Mouse (Mus musculus): ENCODE results near the gene Lrwd1.
"Not testable (repeated sequence)": the region's sequence is repeated elsewhere in the genome, so short reads cannot be mapped to it uniquely, and the experiment has no call there.

The Lrwd1 gene

GRCm38 (mm10) chr5:136147704-136148103, 11.8 kb upstream of the Lrwd1 start:
- DNase-seq (ENCODE audit: low read depth, low spot score), result no peak

- DNase-seq (ENCODE audit: low read depth, low spot score), result no peak
Observed at GRCm38 (mm10) chr5:136146936-136147335, 11.1 kb upstream of the Lrwd1 start.

GRCm38 (mm10) chr5:136144606-136145430, 8.9 kb upstream of the Lrwd1 start:
- no peak for DNase-seq (ENCODE audit: low read depth, low spot score)

GRCm38 (mm10) chr5:136143161-136143755, 7.4 kb upstream of the Lrwd1 start:
- DNase-seq (ENCODE audit: low read depth, low spot score), result peak; percentile 6

GRCm38 (mm10) chr5:136142746-136143145, 6.9 kb upstream of the Lrwd1 start:
- no peak for DNase-seq (ENCODE audit: low read depth, low spot score)

- DNase-seq (ENCODE audit: low read depth, low spot score), result no peak
Observed at GRCm38 (mm10) chr5:136140057-136140482, 4.2 kb upstream of the Lrwd1 start.

GRCm38 (mm10) chr5:136139393-136139792, 3.5 kb upstream of the Lrwd1 start:
- DNase-seq (ENCODE audit: low read depth, low spot score), result no peak

GRCm38 (mm10) chr5:136137658-136138274, 1.9 kb upstream of the Lrwd1 start:
- DNase-seq (ENCODE audit: low read depth, low spot score), result peak; percentile 43

GRCm38 (mm10) chr5:136136292-136136990, 567 bp upstream of the Lrwd1 start:
- DNase-seq (ENCODE audit: low read depth, low spot score), result no peak

- DNase-seq (ENCODE audit: low read depth, low spot score), result no peak
Observed at GRCm38 (mm10) chr5:136122165-136122564, 13.7 kb downstream of the Lrwd1 start.

GRCm38 (mm10) chr5:136116784-136117112, 19.1 kb downstream of the Lrwd1 start:
- DNase-seq (ENCODE audit: low read depth, low spot score), result no peak

GRCm38 (mm10) chr5:136115891-136116783, 19.7 kb downstream of the Lrwd1 start, which contains the start of gene Polr2j:
Gene Polr2j, plus strand, starts transcription at chr5:136116631.
- DNase-seq (ENCODE audit: low read depth, low spot score), result peak; percentile 96

- DNase-seq (ENCODE audit: low read depth, low spot score), result not testable (repeated sequence)
Observed at GRCm38 (mm10) chr5:136113546-136113945, 22.3 kb downstream of the Lrwd1 start.

GRCm38 (mm10) chr5:136109042-136109441, 26.8 kb downstream of the Lrwd1 start:
- DNase-seq (ENCODE audit: low read depth, low spot score), result no peak

- DNase-seq (ENCODE audit: low read depth, low spot score), result no peak
Observed at GRCm38 (mm10) chr5:136108486-136108885, 27.4 kb downstream of the Lrwd1 start.

- DNase-seq (ENCODE audit: low read depth, low spot score), result peak; percentile 55
Observed at GRCm38 (mm10) chr5:136104511-136104910, 31.4 kb downstream of the Lrwd1 start.

- peak; percentile 88 for DNase-seq (ENCODE audit: low read depth, low spot score)
Observed at GRCm38 (mm10) chr5:136102099-136102820, 33.6 kb downstream of the Lrwd1 start.

GRCm38 (mm10) chr5:136098536-136098935, 37.3 kb downstream of the Lrwd1 start:
- DNase-seq (ENCODE audit: low read depth, low spot score), result no peak

GRCm38 (mm10) chr5:136095089-136095488, 40.8 kb downstream of the Lrwd1 start:
- no peak for DNase-seq (ENCODE audit: low read depth, low spot score)

All from forelimb bud, embryonic 11.5 days (tissue).